Mouse (Mus musculus) forebrain, embryonic 11.5 days (tissue): ENCODE measurements around the gene Zkscan2. TPM values are rescaled to one million over a fixed set of nuclear protein-coding genes. Genes with fewer than 3 reads are reported as not detected.

Source experiments
- ATAC-seq: fragments of 200-750 bp; cut with Nextera tagmentation; replicated peaks from 2 replicates; pipeline ENCODE4 v1.8.0; 2017; ENCODE audit warnings: moderate TSS enrichment; ENCODE audit not compliant: low FRiP score
- DNase-seq: peaks from one replicate; pipeline ENCODE4 v3.0.0-alpha.2; 2017; ENCODE audit warnings: low spot score
- H3K27ac ChIP-seq: fragments of 300-500 bp; sonication (generic); 2 replicates; pipeline ENCODE4 v1.5.1; 2014; ENCODE audit warnings: low read depth, low read length
- H3K27me3 ChIP-seq: fragments of 300-500 bp; sonication (generic); 2 replicates; pipeline ENCODE4 v1.6.1; 2014; ENCODE audit warnings: mild to moderate bottlenecking, low read length, mixed read lengths; ENCODE audit not compliant: control insufficient read depth, insufficient read depth
- H3K36me3 ChIP-seq: fragments of 300-500 bp; sonication (generic); 2 replicates; pipeline ENCODE4 v1.6.1; 2014; ENCODE audit warnings: mild to moderate bottlenecking, low read length, moderate library complexity, mixed read lengths; ENCODE audit not compliant: control insufficient read depth, insufficient read depth
- H3K4me1 ChIP-seq: fragments of 300-500 bp; sonication (generic); replicated peaks from 2 replicates; pipeline ENCODE4 v1.6.1; 2014; ENCODE audit warnings: low read length, mixed read lengths; ENCODE audit not compliant: control insufficient read depth, insufficient read depth
- H3K4me2 ChIP-seq: fragments of 300-500 bp; sonication (generic); 2 replicates; pipeline ENCODE4 v1.6.1; 2014; ENCODE audit warnings: low read depth, mild to moderate bottlenecking, low read length, moderate library complexity, mixed read lengths; ENCODE audit not compliant: severe bottlenecking
- H3K4me3 ChIP-seq: fragments of 300-500 bp; sonication (generic); 2 replicates; pipeline ENCODE4 v1.5.1; 2014; ENCODE audit warnings: low read depth, low read length
- H3K9ac ChIP-seq: fragments of 300-500 bp; sonication (generic); 2 replicates; pipeline ENCODE4 v1.6.1; 2014; ENCODE audit warnings: low read length
- H3K9me3 ChIP-seq: fragments of 300-500 bp; sonication (generic); 2 replicates; pipeline ENCODE4 v1.6.1; 2016; ENCODE audit warnings: low read length, mixed read lengths; ENCODE audit not compliant: control insufficient read depth
- WGBS: fragments of 180-500 bp; shearing (Covaris S2); extraction: QIAGEN DNeasy Blood & Tissue Kit; methylation state at CpG from one replicate; pipeline ENCODE4 v1.1.7; 2014; 5-methylcytosine and 5-hydroxymethylcytosine counted together
- polyA plus RNA-seq: library from polyadenylated mRNA; unstranded; fragments of >200 nt; fragmentation: Nextera tagmentation; extraction: Ambion mirVana; gene quantifications from 2 replicates; pipeline ENCODE4 v1.2.1, GENCODE M21; 2014

The Zkscan2 gene
- polyA plus RNA-seq, 1 experiment from 2014 or later = 9.4 TPM

DNA sequence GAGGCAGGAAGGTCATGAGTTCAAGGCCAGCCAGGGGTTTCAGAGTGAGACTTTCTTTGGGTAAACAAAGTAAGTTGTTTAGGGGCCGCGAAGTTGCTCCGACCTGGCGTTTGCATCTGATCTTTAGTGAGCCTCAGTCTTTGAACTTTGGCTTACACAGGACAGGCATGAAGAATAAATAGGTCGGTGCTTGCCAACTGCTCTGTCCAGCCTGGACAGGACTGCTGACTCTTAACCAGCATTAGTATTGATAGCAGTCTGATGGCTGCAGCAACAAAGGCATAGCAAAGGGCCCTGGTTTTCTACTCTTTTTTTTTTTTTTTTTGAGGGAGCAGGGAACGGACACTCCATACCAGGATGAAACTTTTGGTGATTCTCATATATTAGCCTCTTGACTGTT lies 47.7 kb downstream of the Zkscan2 start:
- ATAC-seq = no peak
- no peak overlapping the region for H3K27ac ChIP-seq
- H3K9ac ChIP-seq = no peak overlapping the region
- H3K4me1 ChIP-seq = no peaks in the 10 kb centered on the region
- 74% methylated on average over 6 of the region's 6 CpGs for WGBS
- H3K4me3 ChIP-seq = no peak overlapping the region
- H3K27me3 ChIP-seq = no peaks in the 10 kb centered on the region
- H3K36me3 ChIP-seq = no peaks in the 10 kb centered on the region
- no peaks in the 10 kb centered on the region for H3K9me3 ChIP-seq
- DNase-seq = no peak
- no peak overlapping the region for H3K4me2 ChIP-seq

DNA sequence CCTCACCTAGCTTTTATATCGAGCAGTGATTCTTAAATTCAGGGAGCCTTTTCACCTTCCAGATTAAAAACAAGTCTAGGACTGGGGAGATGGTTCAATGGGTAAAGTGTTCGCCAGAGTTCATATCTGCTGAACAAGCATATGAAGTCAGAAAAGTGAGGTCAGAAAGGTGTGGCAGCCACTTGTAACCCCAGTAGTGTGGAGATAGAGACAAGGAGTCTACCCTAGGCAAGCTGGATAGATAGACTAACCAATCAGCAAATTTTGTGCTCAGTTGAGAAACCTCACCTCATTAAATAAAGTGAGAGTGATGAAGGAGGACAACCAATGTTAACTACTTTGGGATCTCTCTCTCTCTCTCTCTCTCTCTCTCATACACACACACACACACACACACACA lies 49.7 kb downstream of the Zkscan2 start:
- no peaks in the 10 kb centered on the region for H3K4me1 ChIP-seq
- DNase-seq (no peak), ATAC-seq (no peak)
- H3K27me3 ChIP-seq = no peaks in the 10 kb centered on the region
- H3K9ac ChIP-seq = no peak overlapping the region
- no peak overlapping the region for H3K27ac ChIP-seq
- H3K9me3 ChIP-seq = no peaks in the 10 kb centered on the region
- H3K36me3 ChIP-seq = no peaks in the 10 kb centered on the region
- H3K4me2 ChIP-seq = no peak overlapping the region
- H3K4me3 ChIP-seq = no peak overlapping the region
- 94% methylated on average over 2 of the region's 2 CpGs for WGBS

DNA sequence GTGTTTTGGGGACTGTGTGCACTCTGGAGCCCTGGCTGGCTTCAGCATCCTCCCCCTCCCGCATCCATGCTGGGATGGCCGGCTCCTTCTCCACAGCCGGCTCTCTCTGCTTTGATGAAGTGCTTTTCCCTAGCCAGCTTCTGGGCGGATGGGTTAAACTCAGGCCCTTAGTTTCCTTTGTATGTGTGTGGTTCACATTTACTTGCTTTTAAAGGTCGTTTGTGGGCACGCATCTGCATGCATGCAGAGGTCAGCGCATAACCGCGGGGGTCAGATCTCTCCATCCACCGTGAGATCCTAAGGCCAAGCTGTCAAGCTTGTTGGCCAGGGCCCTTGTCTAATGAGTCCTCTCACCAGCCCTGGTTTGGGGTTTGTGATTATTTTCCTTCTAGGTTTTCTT lies 50.6 kb downstream of the Zkscan2 start:
- H3K9ac ChIP-seq = no peak overlapping the region
- no peaks in the 10 kb centered on the region for H3K4me1 ChIP-seq
- no peaks in the 10 kb centered on the region for H3K9me3 ChIP-seq
- H3K36me3 ChIP-seq = no peaks in the 10 kb centered on the region
- DNase-seq (no peak), ATAC-seq (no peak)
- H3K4me3 ChIP-seq = no peak overlapping the region
- WGBS = 72% methylated on average over 10 of the region's 10 CpGs
- H3K4me2 ChIP-seq = no peak overlapping the region
- no peak overlapping the region for H3K27ac ChIP-seq
- H3K27me3 ChIP-seq = no peaks in the 10 kb centered on the region

- H3K4me3 ChIP-seq = no peak overlapping the region
- no peaks in the 10 kb centered on the region for H3K36me3 ChIP-seq
- no peak overlapping the region for H3K27ac ChIP-seq
- ATAC-seq = no peak
- DNase-seq = no peak
- H3K9ac ChIP-seq = no peak overlapping the region
- no peaks in the 10 kb centered on the region for H3K27me3 ChIP-seq
- no peaks in the 10 kb centered on the region for H3K4me1 ChIP-seq
- WGBS = 87% methylated on average over 2 of the region's 2 CpGs
- no peak overlapping the region for H3K4me2 ChIP-seq
- no peaks in the 10 kb centered on the region for H3K9me3 ChIP-seq
These were observed 51.5 kb downstream of the Zkscan2 start for GRCm38 (mm10) chr7:123448794-123449193.

- no peaks in the 10 kb centered on the region for H3K9me3 ChIP-seq
- no peak overlapping the region for H3K27ac ChIP-seq
- no peaks in the 10 kb centered on the region for H3K4me1 ChIP-seq
- no peaks in the 10 kb centered on the region for H3K36me3 ChIP-seq
- no peak overlapping the region for H3K4me2 ChIP-seq
- DNase-seq = no peak
- H3K9ac ChIP-seq = no peak overlapping the region
- no peak overlapping the region for H3K4me3 ChIP-seq
- no peaks in the 10 kb centered on the region for H3K27me3 ChIP-seq
- ATAC-seq = no peak
- 81% methylated on average over 1 of the region's 1 CpGs for WGBS
These were observed 58.2 kb downstream of the Zkscan2 start for GRCm38 (mm10) chr7:123442079-123442478.

DNA sequence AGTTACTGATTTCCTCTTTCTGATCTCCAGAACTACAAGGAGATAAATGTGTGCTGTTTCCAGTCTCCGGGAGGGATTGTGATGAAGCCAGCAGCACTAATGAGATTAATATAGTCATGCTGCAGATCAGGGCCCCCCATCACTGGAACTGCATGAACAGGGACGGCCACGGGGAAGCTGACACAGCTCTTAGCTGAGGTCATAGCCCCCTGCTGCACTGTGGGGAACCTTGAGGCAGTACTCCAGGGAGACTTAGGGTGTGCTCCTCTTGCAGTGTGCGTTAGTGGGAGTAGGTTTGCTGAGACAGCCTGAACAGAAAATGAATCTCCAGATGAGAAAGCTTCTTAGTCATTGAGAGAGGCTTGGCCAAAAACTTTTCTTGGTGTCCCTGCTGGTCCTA lies 69.0 kb downstream of the Zkscan2 start:
- Histone ChIP-seq H3K9ac (no peak overlapping the region), H3K36me3 (no peaks in the 10 kb centered on the region), H3K4me3 (no peak overlapping the region), H3K4me1 (no peaks in the 10 kb centered on the region), H3K9me3 (no peaks in the 10 kb centered on the region), H3K27ac (no peak overlapping the region), H3K27me3 (no peaks in the 10 kb centered on the region), H3K4me2 (no peak overlapping the region)
- 87% methylated on average over 4 of the region's 4 CpGs for WGBS
- DNase-seq (no peak), ATAC-seq (no peak)

DNA sequence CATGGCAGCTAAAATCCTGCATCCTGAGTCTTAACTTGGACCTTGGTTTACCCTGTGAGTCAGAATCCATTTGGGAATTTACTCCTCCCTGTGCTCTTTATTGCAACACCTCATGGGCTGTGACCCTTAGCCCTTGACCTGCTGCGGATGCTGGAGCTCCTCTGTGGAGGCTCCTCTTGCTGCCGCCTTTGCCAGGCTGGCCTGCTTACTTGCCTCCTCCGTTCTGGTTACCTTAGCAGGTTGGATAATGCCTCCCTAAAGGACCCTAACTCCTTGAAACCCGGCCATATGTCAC lies 69.9 kb downstream of the Zkscan2 start:
- WGBS = 86% methylated on average over 4 of the region's 4 CpGs

DNA sequence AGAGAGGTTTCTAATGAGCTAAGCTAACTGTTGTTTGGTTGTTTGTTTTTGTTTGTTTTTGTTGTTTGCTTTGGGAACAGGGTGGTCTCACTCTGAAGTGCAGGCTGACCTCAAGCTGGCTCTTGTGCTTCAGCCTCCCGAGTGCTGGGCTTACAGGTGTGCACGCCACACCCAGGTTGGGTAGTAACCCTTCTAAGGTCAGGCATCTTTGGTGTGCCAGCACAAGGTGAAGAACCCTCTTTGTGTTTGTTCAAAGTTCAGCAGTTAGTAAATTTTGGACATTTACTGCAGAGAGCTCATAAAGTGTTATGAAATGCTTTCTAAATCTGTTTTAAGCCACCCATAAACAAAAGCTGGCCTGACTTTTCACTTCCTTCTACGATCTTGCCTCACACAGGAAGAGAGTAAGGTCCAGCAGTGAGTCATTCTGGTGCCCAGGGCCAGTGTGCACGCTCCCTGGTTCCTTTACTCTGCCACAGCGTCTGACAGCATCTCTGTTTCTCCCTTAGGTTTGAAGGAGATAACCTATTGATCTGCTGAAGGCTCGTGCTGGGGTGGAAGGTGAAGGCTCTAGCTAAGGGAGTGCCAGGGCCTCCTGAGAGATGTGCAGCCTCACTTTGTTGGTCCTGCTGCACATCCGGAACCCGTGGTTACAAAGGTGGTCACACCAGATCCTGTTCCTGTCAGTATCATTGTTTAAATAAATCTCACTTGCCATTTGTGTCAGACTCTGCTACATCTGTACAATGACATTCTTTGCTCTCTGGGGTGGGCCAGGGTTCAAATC lies 70.4 kb downstream of the Zkscan2 start:
- Histone ChIP-seq H3K4me3 (no peak overlapping the region), H3K9me3 (no peaks in the 10 kb centered on the region), H3K4me2 (no peak overlapping the region), H3K36me3 (no peaks in the 10 kb centered on the region), H3K9ac (no peak overlapping the region), H3K27me3 (no peaks in the 10 kb centered on the region), H3K4me1 (no peaks in the 10 kb centered on the region), H3K27ac (no peak overlapping the region)
- ATAC-seq = no peak
- no peak for DNase-seq
- 92% methylated on average over 8 of the region's 8 CpGs for WGBS

More for the DNA sequence above, 69.9 kb downstream of the Zkscan2 start:
- no peak overlapping the region for H3K9ac ChIP-seq
- no peak for DNase-seq
- H3K4me1 ChIP-seq = no peaks in the 10 kb centered on the region
- no peaks in the 10 kb centered on the region for H3K36me3 ChIP-seq
- no peaks in the 10 kb centered on the region for H3K27me3 ChIP-seq
- no peaks in the 10 kb centered on the region for H3K9me3 ChIP-seq
- ATAC-seq = no peak
- H3K4me3 ChIP-seq = no peak overlapping the region
- no peak overlapping the region for H3K27ac ChIP-seq
- no peak overlapping the region for H3K4me2 ChIP-seq
